Mouse (Mus musculus) spleen, adult 18-20 months (tissue): Measurements from ENCODE around the gene Gprin1.
A peak's percentile ranks its signal among the peaks of the same experiment; 100 is the strongest.

Source experiments
- DNase-seq, 2 experiments: peaks; one replicate each; pipeline ENCODE4 v3.0.0; 2022; ENCODE audit warnings: mixed read lengths in 2 of 2

The Gprin1 gene

DNA sequence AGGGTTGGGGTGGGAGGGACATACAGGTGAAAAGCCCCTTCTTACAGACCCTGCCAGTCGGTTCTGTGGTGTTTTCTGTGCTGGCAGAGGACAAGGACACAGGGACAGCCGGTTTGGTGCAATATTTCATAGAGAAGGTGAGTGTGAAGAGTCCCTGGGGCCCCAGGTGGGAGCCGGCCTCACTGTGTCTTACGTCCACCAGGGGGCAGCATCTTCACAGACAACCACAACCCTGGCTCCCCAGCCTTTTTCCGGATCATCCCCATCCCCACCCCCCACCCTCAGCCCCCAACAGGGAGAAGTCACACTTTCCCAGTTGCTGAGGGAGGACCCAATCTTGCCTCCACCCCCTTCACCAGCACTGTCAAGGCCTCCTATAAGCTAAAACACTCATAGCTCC is 32.8 kb downstream of the Gprin1 start:
- peak in 1 of 2 experiments; percentile 56 for DNase-seq

DNA sequence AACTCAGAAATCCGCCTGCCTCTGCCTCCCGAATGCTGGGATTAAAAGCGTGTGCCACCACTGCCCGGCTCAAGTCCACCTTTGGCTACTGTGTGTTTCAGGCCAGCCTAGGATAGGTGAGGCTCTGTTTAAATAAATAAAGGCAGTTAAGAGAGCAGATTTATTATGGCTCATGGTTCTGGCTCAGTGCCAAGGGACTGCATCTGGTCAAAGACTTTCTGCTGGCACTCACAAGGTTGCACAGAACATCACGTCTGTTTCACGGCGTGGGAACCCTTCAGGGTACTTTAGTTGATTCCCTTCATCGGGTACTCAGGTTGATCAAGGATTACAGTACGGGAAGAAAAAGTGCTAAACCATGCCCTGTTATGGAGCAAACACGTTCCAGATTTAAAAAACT is 34.7 kb downstream of the Gprin1 start:
- no peak for DNase-seq

- no peak for DNase-seq
Observed at GRCm38 (mm10) chr13:54714393-54714792, 35.3 kb downstream of the Gprin1 start.

- no peak for DNase-seq
Observed at GRCm38 (mm10) chr13:54710866-54711265, 38.8 kb downstream of the Gprin1 start.

- DNase-seq, result no peak
Observed at GRCm38 (mm10) chr13:54704890-54705289, 44.8 kb downstream of the Gprin1 start.

- no peak for DNase-seq
Observed at GRCm38 (mm10) chr13:54702507-54702906, 47.2 kb downstream of the Gprin1 start.

DNA sequence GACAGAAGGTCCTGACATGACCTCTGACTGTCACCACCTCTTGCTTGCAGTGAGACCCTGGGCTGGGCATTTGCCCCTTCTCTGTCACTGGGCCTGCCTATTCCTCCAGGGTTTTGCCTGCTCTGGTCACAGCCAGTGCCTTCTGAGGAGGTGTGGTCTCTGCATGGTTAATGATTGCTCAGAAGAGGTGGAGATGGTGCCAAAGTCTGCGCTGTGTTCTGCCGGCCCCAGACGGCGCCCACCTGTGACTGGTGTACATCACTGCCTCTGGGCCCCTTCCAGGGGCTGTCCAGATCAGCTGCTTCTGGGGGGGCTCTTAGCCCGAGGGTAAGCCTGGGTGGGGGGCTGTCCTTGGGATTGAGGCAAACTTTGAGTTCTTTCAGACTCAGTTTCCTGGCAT is 48.4 kb downstream of the Gprin1 start, which contains the start of gene Cdhr2:
TSS of gene Cdhr2 (plus strand) at position 219 of the 400 bp plus-strand sequence.
- DNase-seq, result no peak

DNA sequence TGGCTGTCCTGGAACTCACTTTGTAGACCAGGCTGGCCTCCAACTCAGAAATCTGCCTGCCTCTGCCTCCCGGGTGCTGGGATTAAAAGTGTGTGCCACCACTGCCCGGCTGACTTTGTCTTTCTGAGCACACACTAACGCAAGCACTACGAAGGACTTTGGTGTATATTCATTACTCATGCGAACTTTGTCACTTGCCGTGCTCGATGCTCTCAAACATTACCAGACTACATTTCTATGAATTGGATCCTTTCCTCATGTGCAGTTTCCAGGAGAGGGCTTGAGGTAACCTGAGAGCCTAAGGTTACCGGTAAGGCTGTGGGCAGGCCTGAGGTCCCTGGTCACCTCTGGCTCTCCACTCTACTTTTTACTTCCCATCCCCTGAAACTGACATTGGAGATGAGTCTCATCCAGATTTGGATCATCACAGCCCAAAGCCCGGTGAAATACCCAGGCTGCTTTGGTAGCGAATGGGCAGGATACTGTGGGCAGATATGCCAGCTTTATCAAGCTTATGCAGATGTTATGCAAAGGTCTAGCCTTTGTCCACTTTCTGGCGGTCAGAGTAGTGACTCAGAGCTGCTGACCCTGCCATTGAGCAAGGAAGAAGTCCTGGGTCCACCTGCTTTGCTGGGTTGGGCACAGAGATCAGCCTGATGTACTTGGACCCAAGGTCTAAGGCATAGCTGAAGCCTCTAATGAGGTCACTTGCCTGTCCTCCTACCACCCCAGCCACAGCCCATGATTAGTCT is 54.0 kb downstream of the Gprin1 start:
- DNase-seq, result no peak

DNA sequence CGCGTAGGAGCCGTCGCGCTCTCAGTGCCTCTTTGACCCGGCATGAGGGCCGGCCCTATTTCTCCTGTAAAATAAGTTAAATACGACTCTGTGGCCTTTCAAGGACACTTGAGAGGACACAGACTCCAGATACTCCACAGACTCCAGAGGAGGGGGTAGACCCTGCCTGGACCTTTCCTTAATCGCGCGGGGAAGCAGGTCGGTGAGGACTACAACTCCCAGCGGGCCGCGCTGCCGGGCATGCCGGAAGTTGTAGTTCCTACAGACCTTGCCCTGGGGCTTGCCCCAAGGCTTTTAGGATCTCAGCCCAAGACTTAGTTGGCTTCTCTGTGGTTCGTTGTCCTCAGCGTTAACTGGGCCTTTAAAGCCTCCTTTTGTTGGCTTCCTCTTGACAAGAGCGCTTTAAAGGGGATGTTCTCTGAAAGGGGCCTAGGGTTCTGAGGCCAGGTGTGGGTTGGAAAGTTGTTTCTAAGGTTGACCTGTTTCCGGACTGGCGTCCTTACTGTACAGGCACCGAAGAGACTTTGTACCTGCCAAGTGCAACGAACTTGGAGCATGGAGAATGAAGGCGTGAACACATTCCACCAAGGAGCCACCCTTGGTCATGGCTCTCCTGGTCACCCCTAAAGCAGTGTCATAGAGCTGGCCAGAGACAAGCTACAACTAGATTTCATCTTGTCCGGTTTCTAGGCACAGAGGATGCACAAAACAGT is 55.2 kb downstream of the Gprin1 start:
- DNase-seq, result peak; percentile 85 to 89

DNA sequence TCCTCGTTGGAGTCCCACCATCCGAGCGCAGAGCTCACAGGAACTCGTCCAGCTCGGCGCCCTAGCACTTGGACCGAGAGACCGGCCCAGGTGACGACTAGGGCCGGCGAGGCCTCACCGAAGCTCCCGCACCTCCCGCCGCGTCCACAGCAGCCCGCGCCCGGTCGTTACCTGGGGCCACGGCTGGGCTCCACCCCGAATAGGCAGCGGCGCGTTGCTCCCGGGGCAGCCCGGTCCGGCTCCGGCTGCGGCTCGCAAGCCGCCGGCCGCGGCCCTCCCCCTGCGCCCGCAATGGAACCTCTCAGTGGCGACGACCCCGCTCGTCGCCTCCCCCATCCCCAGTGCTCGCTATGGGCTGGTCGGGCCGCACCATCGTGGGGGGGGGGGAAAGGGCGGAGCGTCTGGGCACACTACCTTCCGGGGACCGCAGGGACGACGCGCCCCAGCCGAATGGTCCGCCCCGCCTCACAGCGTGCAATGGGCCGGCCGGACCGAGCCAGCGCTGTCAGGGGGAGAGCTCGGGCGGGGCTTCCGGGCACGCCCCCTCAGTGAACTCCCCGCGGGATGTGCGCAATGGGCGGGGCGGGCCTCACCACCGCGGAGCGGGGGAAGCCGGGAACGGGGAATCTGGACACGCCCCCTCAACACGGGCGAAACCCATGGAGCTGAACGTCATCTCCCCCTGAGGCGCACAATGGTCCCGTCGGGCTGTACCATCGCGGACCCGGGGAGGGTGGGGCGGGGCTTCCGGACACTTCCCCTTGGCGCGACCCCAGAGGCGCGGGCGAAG is 55.9 kb downstream of the Gprin1 start, which contains the start of gene Rnf44:
TSS of gene Rnf44 (minus strand) at position 350 of the 790 bp plus-strand sequence.
- peak; percentile 98 to 99 for DNase-seq

DNA sequence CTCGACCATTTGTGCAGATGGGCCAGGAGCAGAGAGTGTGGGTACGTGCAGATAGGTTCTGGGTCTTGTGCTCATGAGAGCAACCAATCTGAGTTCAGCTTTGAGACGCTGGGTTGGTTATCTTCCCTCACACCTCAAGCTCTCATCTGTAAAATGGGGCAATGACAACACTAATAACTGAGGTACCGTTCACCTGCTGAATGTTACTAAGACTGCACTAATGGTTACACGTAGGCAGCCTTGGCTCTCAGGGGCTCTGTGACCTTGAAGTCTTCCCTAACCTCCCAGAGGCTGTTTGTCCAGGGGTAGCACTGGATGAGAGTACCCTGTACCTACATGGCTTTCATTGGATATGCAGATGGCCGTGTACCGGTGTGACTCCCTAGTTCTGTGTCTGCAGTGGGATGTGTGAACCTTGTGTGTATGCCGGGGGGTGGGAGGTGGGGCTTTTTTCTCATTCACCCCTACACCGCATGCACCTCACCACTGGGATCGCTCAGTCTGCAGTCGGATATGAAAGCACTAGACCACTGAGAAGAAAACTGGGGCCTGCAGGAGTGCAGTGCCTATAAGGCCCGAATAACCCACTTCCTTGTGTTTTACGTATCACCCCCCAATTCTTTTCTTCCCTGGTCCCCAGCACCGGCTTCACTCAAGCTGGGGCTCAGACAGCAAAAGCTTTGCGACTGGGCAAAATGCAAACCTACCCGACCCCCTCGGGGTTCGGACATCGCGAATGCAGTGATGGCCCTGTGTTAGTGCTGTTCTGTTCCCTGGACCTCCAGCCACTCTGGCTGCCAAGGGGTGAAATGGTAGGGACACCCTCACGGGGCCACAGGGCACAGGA is 56.7 kb downstream of the Gprin1 start:
- DNase-seq, result no peak

DNA sequence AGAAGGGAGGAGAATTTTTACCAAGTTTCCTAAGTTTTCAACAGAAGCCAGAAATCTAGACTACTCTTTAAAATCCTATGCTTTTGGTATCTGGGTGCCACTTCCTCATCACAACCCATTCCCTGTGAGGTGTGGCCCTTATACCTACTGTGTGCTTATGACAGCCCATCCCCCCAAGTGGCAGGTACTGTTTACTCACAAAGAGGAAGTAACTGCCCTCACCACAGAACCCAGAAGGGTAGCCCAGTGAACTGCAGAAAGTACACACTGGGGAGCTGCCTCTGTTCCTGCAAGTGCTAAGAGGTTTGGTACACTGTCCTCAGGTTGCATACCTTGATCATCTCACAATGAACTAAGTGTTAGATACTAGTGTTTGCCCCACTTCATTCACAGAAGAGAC is 57.9 kb downstream of the Gprin1 start:
- peak; percentile 41 to 44 for DNase-seq

GRCm38 (mm10) chr13:54690151-54690740 is 59.4 kb downstream of the Gprin1 start:
- no peak for DNase-seq

GRCm38 (mm10) chr13:54687575-54688424 is 61.9 kb downstream of the Gprin1 start:
- DNase-seq, result peak; percentile 95 to 97

DNA sequence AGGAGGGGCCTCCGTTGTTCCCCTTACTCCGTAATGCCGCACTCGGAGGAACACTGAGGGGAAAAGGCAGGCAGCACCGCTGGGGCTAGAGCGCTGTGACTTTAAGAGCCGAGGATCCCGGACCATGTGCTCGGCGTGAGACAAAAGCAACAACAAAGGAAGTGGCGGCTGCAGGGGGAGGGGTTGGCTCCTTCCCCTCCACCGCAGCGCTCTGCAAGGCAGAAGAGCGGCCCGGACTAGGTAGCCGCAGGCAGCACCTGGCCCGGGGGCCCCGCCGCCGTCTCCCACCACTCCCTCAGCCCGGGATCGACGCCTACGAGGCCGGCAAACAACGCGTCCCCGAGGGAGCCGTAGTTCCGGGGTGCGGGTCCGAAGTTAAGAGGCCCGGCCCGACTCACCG is 62.6 kb downstream of the Gprin1 start:
- peak; percentile 76 to 81 for DNase-seq
